Mouse (Mus musculus) spleen, adult 2 months (tissue): ENCODE measurements around the gene Mapk7. TPM values are rescaled to one million over a fixed set of nuclear protein-coding genes. Genes with fewer than 3 reads are reported as not detected.

Experiments
- DNase-seq, 2 experiments: peaks; one replicate each; pipeline versions ENCODE4 v3.0.0 to v3.0.0-alpha.2; 2012 to 2021; ENCODE audit warnings: low spot score in 2 of 2, low read depth in 1 of 2
- H3K27ac ChIP-seq: fragments of 200-500 bp; 2 replicates; pipeline ENCODE4 v1.5.1; 2012; ENCODE audit warnings: low read length, inconsistent platforms; ENCODE audit not compliant: insufficient read depth
- H3K27me3 ChIP-seq: fragments of 200-500 bp; 2 replicates; pipeline ENCODE4 v1.6.1; 2012; ENCODE audit warnings: mild to moderate bottlenecking, moderate library complexity, low read length, inconsistent platforms; ENCODE audit not compliant: control insufficient read depth, insufficient read depth
- H3K36me3 ChIP-seq: fragments of 200-500 bp; 2 replicates; pipeline ENCODE4 v1.6.1; 2012; ENCODE audit warnings: mild to moderate bottlenecking, low read length, inconsistent platforms; ENCODE audit not compliant: control insufficient read depth, insufficient read depth
- H3K4me1 ChIP-seq: fragments of 200-500 bp; 2 replicates; pipeline ENCODE4 v1.6.1; 2011; ENCODE audit warnings: inconsistent platforms; ENCODE audit not compliant: control insufficient read depth, insufficient read depth, insufficient read length
- H3K4me3 ChIP-seq: fragments of 200-500 bp; 2 replicates; pipeline ENCODE4 v1.5.1; 2011; ENCODE audit warnings: mild to moderate bottlenecking, inconsistent platforms; ENCODE audit not compliant: insufficient read depth, insufficient read length; ENCODE audit errors: extremely low read depth
- CTCF ChIP-seq: fragments of 200-500 bp; IDR thresholded peaks from 2 replicates; pipeline ENCODE4 v1.5.1; 2011; ENCODE audit warnings: mild to moderate bottlenecking, inconsistent platforms; ENCODE audit not compliant: insufficient read depth, insufficient read length, insufficient replicate concordance; ENCODE audit errors: extremely low read depth
- POLR2A ChIP-seq: fragments of 200-500 bp; IDR thresholded peaks from 2 replicates; pipeline ENCODE4 v1.6.1; 2011; ENCODE audit warnings: low read depth, low read length, inconsistent platforms
- WGBS: fragments of 180-500 bp; shearing (Covaris S2); methylation state at CpG from one replicate; pipeline ENCODE4 v1.1.7; 2018; 5-methylcytosine and 5-hydroxymethylcytosine counted together
- polyA plus RNA-seq: library from polyadenylated mRNA; depleted of rRNA; stranded (reverse); fragments of >200 nt; gene quantifications from 2 replicates; pipeline ENCODE4 v1.2.3, GENCODE M21; 2012

Mapk7 gene
- polyA plus RNA-seq, 1 experiment, result 27.4 TPM

GRCm38 (mm10) chr11:61464071-61464470 lies 30.1 kb downstream of the Mapk7 start:
- H3K4me1 ChIP-seq, result no peaks in the 10 kb centered on the region
- no peak overlapping the region for H3K4me3 ChIP-seq
- DNase-seq, result no peak
- TF ChIP-seq CTCF, result no peak
- H3K27me3 ChIP-seq, result peaks cover 2% of the 10 kb centered on the region; the same call in 1 of the 2 replicates
- H3K36me3 ChIP-seq, result no peaks in the 10 kb centered on the region
- no peak overlapping the region for H3K27ac ChIP-seq
- 72% methylated on average over 2 of the region's 2 CpGs for WGBS

- Histone ChIP-seq H3K27ac (no peak overlapping the region), H3K4me3 (no peak overlapping the region), H3K27me3 (no peaks in the 10 kb centered on the region), H3K4me1 (no peaks in the 10 kb centered on the region), H3K36me3 (no peaks in the 10 kb centered on the region)
- no peak for DNase-seq
- 69% methylated on average over 24 of the region's 24 CpGs for WGBS
- TF ChIP-seq POLR2A (no peak), CTCF (no peak)
Observed at GRCm38 (mm10) chr11:61449499-61450292, 44.5 kb downstream of the Mapk7 start.

- TF ChIP-seq CTCF, result no peak
- TF ChIP-seq POLR2A, result no peak
- no peaks in the 10 kb centered on the region for H3K36me3 ChIP-seq
- 88% methylated on average over 9 of the region's 9 CpGs for WGBS
- no peak overlapping the region for H3K27ac ChIP-seq
- no peaks in the 10 kb centered on the region for H3K27me3 ChIP-seq
- DNase-seq, result no peak
- H3K4me1 ChIP-seq, result no peaks in the 10 kb centered on the region
- H3K4me3 ChIP-seq, result no peak overlapping the region
Observed at GRCm38 (mm10) chr11:61448599-61449225, 45.5 kb downstream of the Mapk7 start.

- no peaks in the 10 kb centered on the region for H3K4me1 ChIP-seq
- H3K4me3 ChIP-seq, result no peak overlapping the region
- no peaks in the 10 kb centered on the region for H3K27me3 ChIP-seq
- TF ChIP-seq CTCF (no peak), POLR2A (no peak)
- no peak overlapping the region for H3K27ac ChIP-seq
- no peak for DNase-seq
- 70% methylated on average over 5 of the region's 5 CpGs for WGBS
- H3K36me3 ChIP-seq, result no peaks in the 10 kb centered on the region
Observed at GRCm38 (mm10) chr11:61448041-61448440, 46.2 kb downstream of the Mapk7 start.

GRCm38 (mm10) chr11:61447296-61447695 lies 46.9 kb downstream of the Mapk7 start:
- no peak for TF ChIP-seq POLR2A
- no peak for TF ChIP-seq CTCF
- WGBS, result 87% methylated on average over 8 of the region's 8 CpGs
- no peaks in the 10 kb centered on the region for H3K36me3 ChIP-seq
- H3K27ac ChIP-seq, result no peak overlapping the region
- H3K27me3 ChIP-seq, result no peaks in the 10 kb centered on the region
- H3K4me3 ChIP-seq, result no peak overlapping the region
- no peak for DNase-seq
- H3K4me1 ChIP-seq, result no peaks in the 10 kb centered on the region

- TF ChIP-seq CTCF, result no peak
- Histone ChIP-seq H3K27ac (no peak overlapping the region), H3K27me3 (no peaks in the 10 kb centered on the region), H3K4me3 (no peak overlapping the region), H3K36me3 (no peaks in the 10 kb centered on the region), H3K4me1 (no peaks in the 10 kb centered on the region)
- no peak for DNase-seq
- WGBS, result 88% methylated on average over 6 of the region's 6 CpGs
Observed at GRCm38 (mm10) chr11:61443807-61444206, 50.4 kb downstream of the Mapk7 start.

GRCm38 (mm10) chr11:61441670-61442069 lies 52.5 kb downstream of the Mapk7 start:
- Histone ChIP-seq H3K4me3 (no peak overlapping the region), H3K27me3 (no peaks in the 10 kb centered on the region), H3K27ac (no peak overlapping the region), H3K4me1 (no peaks in the 10 kb centered on the region), H3K36me3 (no peaks in the 10 kb centered on the region)
- no peak for DNase-seq
- no peak for TF ChIP-seq POLR2A
- TF ChIP-seq CTCF, result no peak
- 83% methylated on average over 7 of the region's 7 CpGs for WGBS
